Mouse (Mus musculus): ENCODE results near the gene Stab2.

GRCm38 (mm10) chr10:86825871-86826522, 181.8 kb downstream of the Stab2 start:
- TF ChIP-seq ZC3H11A (IDR thresholded peaks at IDR 0.05; ENCODE audit: borderline replicate concordance, low read depth, low read length) (no peak), ZNF384 (IDR thresholded peaks at IDR 0.05; ENCODE audit: low read depth, low read length) (no peak)
